Mouse (Mus musculus): ENCODE data around the gene Ubl7. TPM values are rescaled to one million over a fixed set of nuclear protein-coding genes. Genes with fewer than 3 reads are reported as not detected.
"Not testable (repeated sequence)": the region's sequence is repeated elsewhere in the genome, so short reads cannot be mapped to it uniquely, and the experiment has no call there.

Gene Ubl7
- polyA plus RNA-seq, 1 experiment from 2014 or later: 107 TPM

DNA sequence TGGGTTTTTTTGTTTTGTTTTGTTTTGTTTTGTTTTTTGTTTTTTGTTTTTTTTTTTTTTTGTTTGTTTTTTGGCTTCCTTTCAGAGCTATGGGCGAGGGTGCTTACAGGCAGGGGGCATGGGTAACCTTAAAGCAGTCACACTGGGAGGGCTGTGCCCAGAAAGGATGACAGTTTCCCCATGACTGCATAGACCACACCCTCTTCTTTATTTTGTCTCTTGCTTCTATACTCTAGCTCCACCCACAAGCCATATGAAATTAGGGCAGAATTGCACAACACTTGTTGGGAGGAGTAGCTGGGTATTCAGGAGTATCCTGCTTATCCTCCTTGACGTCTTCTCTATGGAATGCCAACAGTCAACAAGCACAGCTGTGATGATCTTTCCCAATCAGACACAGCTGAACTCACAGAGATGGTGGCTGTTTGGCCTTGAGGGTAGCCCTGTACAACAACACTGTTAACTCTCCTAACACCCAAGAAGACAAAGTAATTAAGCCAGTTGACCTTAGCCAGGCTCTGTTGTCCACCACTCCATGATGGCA is 40.4 kb upstream of the Ubl7 start:
- no peak for TF ChIP-seq CTCF (IDR thresholded peaks at IDR 0.05; ENCODE audit: low read depth)
- Histone ChIP-seq H3K4me3 (ENCODE audit: low read depth, low read length) (no peak overlapping the region), H3K9me3 (ENCODE audit: low read depth, low read length) (no peaks in the 10 kb centered on the region), H3K4me2 (no peak overlapping the region), H3K27me3 (ENCODE audit: insufficient read depth, low read length) (no peaks in the 10 kb centered on the region), H3K36me3 (ENCODE audit: insufficient read depth) (no peaks in the 10 kb centered on the region), H3K27ac (ENCODE audit: low read depth) (no peak overlapping the region), H3K9ac (no peak overlapping the region), H3K4me1 (ENCODE audit: insufficient read depth) (no peaks in the 10 kb centered on the region)
- ATAC-seq (ENCODE audit: insufficient read depth): no peak
- 25% methylated on average over 2 of the region's 2 CpGs for WGBS
- no peak for DNase-seq

DNA sequence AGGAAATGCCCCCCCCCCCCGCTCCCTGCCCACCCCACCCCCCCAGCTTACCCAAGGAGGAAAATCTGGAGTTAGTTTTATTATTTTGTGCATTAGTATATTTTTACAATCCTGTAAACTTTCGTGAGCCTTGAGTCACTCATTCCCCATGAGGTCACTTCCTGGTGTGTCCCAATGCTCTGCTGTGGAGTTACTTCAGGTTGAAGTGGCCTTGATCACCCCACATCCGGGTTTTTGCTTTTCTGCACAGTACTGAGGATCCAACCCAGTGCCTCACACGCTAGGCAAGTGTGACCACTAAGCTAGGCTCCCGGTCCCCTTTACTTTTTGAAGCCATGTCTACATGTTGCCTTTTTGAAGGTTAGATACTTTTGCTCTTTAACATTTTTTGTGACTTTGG is 36.6 kb upstream of the Ubl7 start:
- H3K9ac ChIP-seq: no peak overlapping the region
- no peaks in the 10 kb centered on the region for H3K36me3 ChIP-seq (ENCODE audit: insufficient read depth)
- no peaks in the 10 kb centered on the region for H3K9me3 ChIP-seq (ENCODE audit: low read depth, low read length)
- no peak overlapping the region for H3K4me2 ChIP-seq
- no peak overlapping the region for H3K27ac ChIP-seq (ENCODE audit: low read depth)
- TF ChIP-seq CTCF (IDR thresholded peaks at IDR 0.05; ENCODE audit: low read depth): no peak
- WGBS: 72% methylated on average over 5 of the region's 5 CpGs
- DNase-seq: no peak
- H3K27me3 ChIP-seq (ENCODE audit: insufficient read depth, low read length): no peaks in the 10 kb centered on the region
- no peaks in the 10 kb centered on the region for H3K4me1 ChIP-seq (ENCODE audit: insufficient read depth)
- ATAC-seq (ENCODE audit: insufficient read depth): no peak
- H3K4me3 ChIP-seq (ENCODE audit: low read depth, low read length): no peak overlapping the region

DNA sequence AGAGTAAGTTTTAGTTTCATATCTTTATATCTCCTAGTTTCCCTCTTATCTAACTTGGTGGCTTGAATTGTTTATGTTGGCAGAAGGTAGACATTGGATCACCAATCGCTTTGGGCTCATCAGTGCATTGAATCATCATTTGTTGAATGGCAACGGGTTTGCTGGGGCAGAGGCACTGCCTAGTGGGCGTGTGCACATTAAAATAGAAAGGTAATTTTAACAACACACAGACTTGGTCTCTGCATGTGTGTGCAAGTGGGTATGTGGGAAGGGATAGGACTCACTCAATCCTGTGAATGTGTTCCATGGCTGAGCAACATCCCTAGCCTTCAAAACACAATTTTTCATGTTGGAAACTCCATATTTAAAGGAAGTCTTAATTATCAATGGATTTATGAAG is 35.8 kb upstream of the Ubl7 start:
- no peaks in the 10 kb centered on the region for H3K27me3 ChIP-seq (ENCODE audit: insufficient read depth, low read length)
- H3K4me2 ChIP-seq: no peak overlapping the region
- DNase-seq (no peak), ATAC-seq (ENCODE audit: insufficient read depth) (no peak)
- H3K27ac ChIP-seq (ENCODE audit: low read depth): no peak overlapping the region
- no peak overlapping the region for H3K4me3 ChIP-seq (ENCODE audit: low read depth, low read length)
- no peak overlapping the region for H3K9ac ChIP-seq
- H3K36me3 ChIP-seq (ENCODE audit: insufficient read depth): no peaks in the 10 kb centered on the region
- 50% methylated on average over 3 of the region's 3 CpGs for WGBS
- H3K4me1 ChIP-seq (ENCODE audit: insufficient read depth): no peaks in the 10 kb centered on the region
- TF ChIP-seq CTCF (IDR thresholded peaks at IDR 0.05; ENCODE audit: low read depth): no peak
- H3K9me3 ChIP-seq (ENCODE audit: low read depth, low read length): no peaks in the 10 kb centered on the region

DNA sequence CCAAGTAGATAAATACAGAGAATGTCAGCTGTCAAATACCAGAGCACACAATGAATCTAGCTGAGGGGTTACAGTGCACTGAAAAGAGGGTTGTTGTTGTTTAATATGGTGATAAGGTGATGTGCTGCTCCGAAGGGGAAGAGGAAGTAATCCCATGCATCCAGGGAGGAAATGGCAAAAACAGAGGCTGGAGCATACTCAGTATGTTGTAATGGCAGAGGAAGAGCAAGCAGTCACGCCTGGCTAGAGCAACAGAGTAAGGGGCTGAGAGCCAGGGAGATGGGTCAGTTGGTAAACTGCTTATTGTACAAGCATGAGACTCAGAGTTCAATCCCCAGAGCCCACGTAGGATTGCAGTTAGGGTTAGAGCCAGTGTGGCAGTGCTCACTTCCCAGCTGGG is 31.6 kb upstream of the Ubl7 start:
- no peak for TF ChIP-seq CTCF (IDR thresholded peaks at IDR 0.05; ENCODE audit: low read depth)
- H3K4me3 ChIP-seq (ENCODE audit: low read depth, low read length): no peak overlapping the region
- ATAC-seq (ENCODE audit: insufficient read depth) (no peak), DNase-seq (no peak)
- H3K4me2 ChIP-seq: no peak overlapping the region
- H3K27ac ChIP-seq (ENCODE audit: low read depth): no peak overlapping the region
- 37% methylated on average over 3 of the region's 3 CpGs for WGBS
- H3K27me3 ChIP-seq (ENCODE audit: insufficient read depth, low read length): no peaks in the 10 kb centered on the region
- no peaks in the 10 kb centered on the region for H3K36me3 ChIP-seq (ENCODE audit: insufficient read depth)
- H3K9me3 ChIP-seq (ENCODE audit: low read depth, low read length): no peaks in the 10 kb centered on the region
- H3K9ac ChIP-seq: no peak overlapping the region
- H3K4me1 ChIP-seq (ENCODE audit: insufficient read depth): no peaks in the 10 kb centered on the region

DNA sequence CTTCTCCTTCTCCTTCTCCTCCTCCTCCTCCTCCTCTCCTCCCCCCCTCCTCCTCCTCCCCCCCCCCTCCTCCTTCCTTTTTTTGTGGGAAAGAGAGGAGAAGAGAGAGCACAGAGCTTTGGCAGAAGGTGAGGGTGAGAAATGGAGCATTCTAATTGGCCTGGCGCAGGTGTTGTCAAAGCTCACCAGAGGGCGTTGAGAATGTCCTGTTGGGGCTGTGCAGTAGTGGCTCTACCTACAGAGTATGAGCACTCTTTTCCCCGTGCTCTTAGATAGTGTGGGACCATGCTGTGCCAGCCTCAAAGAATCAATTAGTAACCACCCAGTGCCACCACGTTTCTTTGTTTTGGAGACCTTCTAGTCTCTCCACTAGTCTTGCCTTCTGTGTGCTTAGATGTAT is 30.5 kb upstream of the Ubl7 start:
- no peak for TF ChIP-seq CTCF (IDR thresholded peaks at IDR 0.05; ENCODE audit: low read depth)
- DNase-seq (no peak), ATAC-seq (ENCODE audit: insufficient read depth) (no peak)
- H3K4me3 ChIP-seq (ENCODE audit: low read depth, low read length): no peak overlapping the region
- no peaks in the 10 kb centered on the region for H3K4me1 ChIP-seq (ENCODE audit: insufficient read depth)
- H3K9ac ChIP-seq: no peak overlapping the region
- no peak overlapping the region for H3K4me2 ChIP-seq
- WGBS: 22% methylated on average over 4 of the region's 4 CpGs
- H3K27me3 ChIP-seq (ENCODE audit: insufficient read depth, low read length): no peaks in the 10 kb centered on the region
- H3K27ac ChIP-seq (ENCODE audit: low read depth): no peak overlapping the region
- H3K9me3 ChIP-seq (ENCODE audit: low read depth, low read length): no peaks in the 10 kb centered on the region
- no peaks in the 10 kb centered on the region for H3K36me3 ChIP-seq (ENCODE audit: insufficient read depth)

DNA sequence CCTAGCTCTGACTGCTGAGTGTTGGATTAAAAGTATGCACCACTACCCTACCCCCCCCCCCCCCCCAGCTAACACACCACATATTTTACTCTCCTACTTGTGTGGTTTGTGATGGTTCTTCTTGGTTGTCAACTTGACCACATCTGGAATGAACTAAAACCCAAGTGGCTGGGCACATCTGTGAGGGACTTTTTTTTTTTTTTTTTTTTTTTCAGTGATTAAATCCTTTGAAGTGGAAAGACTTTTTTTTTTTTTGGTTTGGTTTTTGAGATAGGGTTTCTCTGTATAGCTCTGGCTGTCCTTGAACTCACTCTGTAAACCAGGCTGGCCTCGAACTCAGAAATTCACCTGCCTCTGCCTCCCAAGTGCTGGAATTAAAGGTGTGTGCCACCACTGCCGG is 29.0 kb upstream of the Ubl7 start:
- H3K4me3 ChIP-seq (ENCODE audit: low read depth, low read length); DNase-seq; H3K9me3 ChIP-seq (ENCODE audit: low read depth, low read length); ATAC-seq (ENCODE audit: insufficient read depth); H3K4me1 ChIP-seq (ENCODE audit: insufficient read depth); H3K9ac ChIP-seq; H3K4me2 ChIP-seq; H3K27ac ChIP-seq (ENCODE audit: low read depth); H3K27me3 ChIP-seq (ENCODE audit: insufficient read depth, low read length); H3K36me3 ChIP-seq (ENCODE audit: insufficient read depth): not testable (repeated sequence)
- WGBS: 77% methylated on average over 2 of the region's 2 CpGs

DNA sequence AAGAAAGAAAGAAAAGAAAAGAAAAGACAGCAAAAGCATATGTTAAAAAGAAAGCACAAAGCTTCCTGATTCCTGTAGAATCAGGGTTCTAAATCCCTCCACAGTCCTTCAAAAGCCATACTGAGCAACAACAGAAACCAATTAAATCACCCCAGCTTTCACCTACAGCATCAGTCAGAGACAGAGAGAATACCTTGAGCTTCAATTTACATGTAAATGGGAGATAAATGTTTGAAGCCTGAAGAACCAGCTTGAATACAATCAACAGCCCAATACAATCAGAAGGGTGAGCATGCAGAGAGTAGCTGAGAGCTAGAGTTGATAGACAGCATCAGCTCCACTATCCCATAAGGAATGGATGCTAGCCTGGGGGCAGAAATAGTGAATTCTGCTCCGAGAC is 27.4 kb upstream of the Ubl7 start:
- 37% methylated on average over 1 of the region's 1 CpGs for WGBS
- Histone ChIP-seq H3K9me3 (ENCODE audit: low read depth, low read length) (no peaks in the 10 kb centered on the region), H3K4me3 (ENCODE audit: low read depth, low read length) (no peak overlapping the region), H3K9ac (no peak overlapping the region), H3K27me3 (ENCODE audit: insufficient read depth, low read length) (no peaks in the 10 kb centered on the region), H3K4me1 (ENCODE audit: insufficient read depth) (no peaks in the 10 kb centered on the region), H3K4me2 (no peak overlapping the region), H3K36me3 (ENCODE audit: insufficient read depth) (no peaks in the 10 kb centered on the region), H3K27ac (ENCODE audit: low read depth) (no peak overlapping the region)
- ATAC-seq (ENCODE audit: insufficient read depth) (no peak), DNase-seq (no peak)
- no peak for TF ChIP-seq CTCF (IDR thresholded peaks at IDR 0.05; ENCODE audit: low read depth)

DNA sequence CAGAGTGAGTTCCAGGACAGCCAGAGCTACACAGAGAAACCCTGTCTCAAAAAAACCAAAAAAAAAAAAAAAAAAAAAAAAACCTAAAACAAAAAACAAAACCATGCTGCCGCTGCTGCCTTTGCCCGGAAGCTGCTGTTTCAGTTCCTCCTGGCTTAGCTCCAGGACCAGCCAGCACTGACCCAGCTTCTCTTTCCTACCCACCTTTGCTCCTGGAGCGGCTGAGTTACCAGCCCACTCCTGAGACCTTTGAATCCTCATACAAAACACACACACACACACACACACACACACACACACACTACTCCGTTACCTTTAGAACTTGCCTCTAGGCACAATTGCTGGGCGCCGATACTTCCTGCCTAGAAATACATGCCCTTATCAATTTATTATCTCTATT is 22.7 kb upstream of the Ubl7 start:
- Histone ChIP-seq H3K27ac (ENCODE audit: low read depth) (no peak overlapping the region), H3K36me3 (ENCODE audit: insufficient read depth) (no peaks in the 10 kb centered on the region), H3K4me1 (ENCODE audit: insufficient read depth) (no peaks in the 10 kb centered on the region), H3K4me3 (ENCODE audit: low read depth, low read length) (no peak overlapping the region), H3K9ac (no peak overlapping the region), H3K9me3 (ENCODE audit: low read depth, low read length) (no peaks in the 10 kb centered on the region), H3K4me2 (no peak overlapping the region), H3K27me3 (ENCODE audit: insufficient read depth, low read length) (no peaks in the 10 kb centered on the region)
- ATAC-seq (ENCODE audit: insufficient read depth) (no peak), DNase-seq (no peak)
- no peak for TF ChIP-seq CTCF (IDR thresholded peaks at IDR 0.05; ENCODE audit: low read depth)
- WGBS: 59% methylated on average over 6 of the region's 6 CpGs

Measured in lung, embryonic 14.5 days (tissue).